Mouse (Mus musculus): ENCODE results near the gene Aldh8a1. TPM values are rescaled to one million over a fixed set of nuclear protein-coding genes. Genes with fewer than 3 reads are reported as not detected.

The Aldh8a1 gene
- total and polyA plus RNA-seq, 2 experiments from 2014 or later, result 0.11 TPM; not detected in 1

DNA sequence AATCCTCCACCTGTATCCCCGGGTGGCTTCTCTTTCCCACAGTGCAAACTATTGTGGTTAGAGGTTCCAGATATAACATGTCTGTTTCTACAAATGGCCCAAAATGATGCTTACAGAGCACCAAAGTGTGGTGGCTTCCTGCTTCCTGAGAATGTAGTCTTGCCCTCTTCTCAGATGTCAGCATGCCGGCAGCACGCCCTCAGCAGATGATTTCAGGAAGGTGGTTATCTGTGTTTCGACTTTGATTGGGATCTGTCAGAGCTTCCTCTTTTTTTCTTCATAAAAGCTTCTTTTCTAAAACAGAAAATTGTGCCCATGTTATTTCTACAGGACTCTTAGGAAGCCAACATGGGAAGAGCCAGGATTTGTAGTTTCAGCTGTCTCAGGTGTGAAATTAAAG, 13.8 kb upstream of the Aldh8a1 start:
- H3K4me3 ChIP-seq (ENCODE audit: low read depth, low read length), result no peak overlapping the region
- H3K9me3 ChIP-seq (ENCODE audit: low read length), result no peaks in the 10 kb centered on the region
- H3K36me3 ChIP-seq (ENCODE audit: insufficient read depth, low read length), result peaks cover 31% of the 10 kb centered on the region
- DNase-seq (ENCODE audit: low spot score) (no peak), ATAC-seq (ENCODE audit: low FRiP score) (no peak)
- no peaks in the 10 kb centered on the region for H3K4me1 ChIP-seq (ENCODE audit: insufficient read depth, low read length)
- 94% methylated on average over 4 of the region's 4 CpGs for WGBS
- no peak overlapping the region for H3K9ac ChIP-seq (replicated peaks; ENCODE audit: low read length, poor library complexity, severe bottlenecking)
- no peaks in the 10 kb centered on the region for H3K27me3 ChIP-seq (ENCODE audit: insufficient read depth, low read length)
- H3K27ac ChIP-seq (ENCODE audit: low read depth, low read length), result no peak overlapping the region
- no peak for TF ChIP-seq CTCF (IDR thresholded peaks at IDR 0.05)
- no peak overlapping the region for H3K4me2 ChIP-seq (ENCODE audit: low read depth, low read length, poor library complexity, severe bottlenecking)

GRCm38 (mm10) chr10:21364946-21365345, 12.1 kb upstream of the Aldh8a1 start:
- no peak for ATAC-seq (ENCODE audit: low FRiP score)
- no peak overlapping the region for H3K9ac ChIP-seq (replicated peaks; ENCODE audit: low read length, poor library complexity, severe bottlenecking)
- no peaks in the 10 kb centered on the region for H3K4me1 ChIP-seq (ENCODE audit: insufficient read depth, low read length)
- TF ChIP-seq CTCF (IDR thresholded peaks at IDR 0.05), result no peak
- no peak overlapping the region for H3K27ac ChIP-seq (ENCODE audit: low read depth, low read length)
- H3K27me3 ChIP-seq (ENCODE audit: insufficient read depth, low read length), result no peaks in the 10 kb centered on the region
- no peak overlapping the region for H3K4me2 ChIP-seq (ENCODE audit: low read depth, low read length, poor library complexity, severe bottlenecking)
- DNase-seq (ENCODE audit: low spot score), result no peak
- peaks cover 43% of the 10 kb centered on the region for H3K36me3 ChIP-seq (ENCODE audit: insufficient read depth, low read length)
- no peak overlapping the region for H3K4me3 ChIP-seq (ENCODE audit: low read depth, low read length)
- H3K9me3 ChIP-seq (ENCODE audit: low read length), result no peaks in the 10 kb centered on the region
- 98% methylated on average over 7 of the region's 7 CpGs for WGBS

- no peak for DNase-seq (ENCODE audit: low spot score)
- peaks cover 40% of the 10 kb centered on the region for H3K36me3 ChIP-seq (ENCODE audit: insufficient read depth, low read length)
- H3K27ac ChIP-seq (ENCODE audit: low read depth, low read length), result no peak overlapping the region
- H3K27me3 ChIP-seq (ENCODE audit: insufficient read depth, low read length), result no peaks in the 10 kb centered on the region
- H3K9ac ChIP-seq (replicated peaks; ENCODE audit: low read length, poor library complexity, severe bottlenecking), result no peak overlapping the region
- H3K4me2 ChIP-seq (ENCODE audit: low read depth, low read length, poor library complexity, severe bottlenecking), result no peak overlapping the region
- no peaks in the 10 kb centered on the region for H3K4me1 ChIP-seq (ENCODE audit: insufficient read depth, low read length)
- no peak for TF ChIP-seq CTCF (IDR thresholded peaks at IDR 0.05)
- no peaks in the 10 kb centered on the region for H3K9me3 ChIP-seq (ENCODE audit: low read length)
- H3K4me3 ChIP-seq (ENCODE audit: low read depth, low read length), result no peak overlapping the region
- WGBS, result 87% methylated on average over 4 of the region's 4 CpGs
- ATAC-seq (ENCODE audit: low FRiP score), result no peak
Measured at GRCm38 (mm10) chr10:21365897-21366296, 11.2 kb upstream of the Aldh8a1 start.

GRCm38 (mm10) chr10:21366471-21366870, 10.6 kb upstream of the Aldh8a1 start:
- Histone ChIP-seq H3K9ac (replicated peaks; ENCODE audit: low read length, poor library complexity, severe bottlenecking) (no peak overlapping the region), H3K27me3 (ENCODE audit: insufficient read depth, low read length) (no peaks in the 10 kb centered on the region), H3K4me3 (ENCODE audit: low read depth, low read length) (no peak overlapping the region), H3K9me3 (ENCODE audit: low read length) (no peaks in the 10 kb centered on the region), H3K36me3 (ENCODE audit: insufficient read depth, low read length) (peaks cover 40% of the 10 kb centered on the region), H3K4me1 (ENCODE audit: insufficient read depth, low read length) (no peaks in the 10 kb centered on the region), H3K4me2 (ENCODE audit: low read depth, low read length, poor library complexity, severe bottlenecking) (no peak overlapping the region), H3K27ac (ENCODE audit: low read depth, low read length) (no peak overlapping the region)
- WGBS, result 68% methylated on average over 3 of the region's 3 CpGs
- DNase-seq (ENCODE audit: low spot score), result no peak
- TF ChIP-seq CTCF (IDR thresholded peaks at IDR 0.05), result no peak
- ATAC-seq (ENCODE audit: low FRiP score), result no peak

DNA sequence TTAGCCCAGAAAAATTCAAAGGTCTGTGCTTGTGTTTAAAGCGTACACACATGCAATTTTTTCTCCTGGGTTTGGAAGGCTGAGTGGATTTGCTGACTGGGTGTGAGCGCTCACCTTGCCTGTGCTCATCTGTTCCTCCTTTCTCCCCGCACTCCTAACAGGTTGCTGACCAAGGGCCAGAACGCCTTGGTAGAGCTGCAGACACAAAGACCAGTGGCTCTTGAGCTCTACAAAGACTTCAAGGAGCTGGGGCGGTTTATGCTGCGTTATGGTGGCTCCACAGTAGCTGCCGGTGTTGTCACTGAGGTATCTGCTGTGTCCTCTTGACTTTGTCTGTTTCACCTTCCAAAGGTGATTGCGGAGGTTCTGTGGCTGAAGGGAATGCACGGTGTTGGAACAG, 9.6 kb upstream of the Aldh8a1 start:
- no peaks in the 10 kb centered on the region for H3K27me3 ChIP-seq (ENCODE audit: insufficient read depth, low read length)
- H3K4me3 ChIP-seq (ENCODE audit: low read depth, low read length), result no peak overlapping the region
- no peak for TF ChIP-seq CTCF (IDR thresholded peaks at IDR 0.05)
- no peak overlapping the region for H3K9ac ChIP-seq (replicated peaks; ENCODE audit: low read length, poor library complexity, severe bottlenecking)
- H3K36me3 ChIP-seq (ENCODE audit: insufficient read depth, low read length), result peaks cover 40% of the 10 kb centered on the region
- H3K9me3 ChIP-seq (ENCODE audit: low read length), result no peaks in the 10 kb centered on the region
- ATAC-seq (ENCODE audit: low FRiP score), result no peak
- no peak overlapping the region for H3K4me2 ChIP-seq (ENCODE audit: low read depth, low read length, poor library complexity, severe bottlenecking)
- H3K27ac ChIP-seq (ENCODE audit: low read depth, low read length), result no peak overlapping the region
- WGBS, result 96% methylated on average over 9 of the region's 9 CpGs
- H3K4me1 ChIP-seq (ENCODE audit: insufficient read depth, low read length), result no peaks in the 10 kb centered on the region
- no peak for DNase-seq (ENCODE audit: low spot score)

- no peak for TF ChIP-seq CTCF (IDR thresholded peaks at IDR 0.05)
- Histone ChIP-seq H3K27me3 (ENCODE audit: insufficient read depth, low read length) (no peaks in the 10 kb centered on the region), H3K4me2 (ENCODE audit: low read depth, low read length, poor library complexity, severe bottlenecking) (no peak overlapping the region), H3K4me3 (ENCODE audit: low read depth, low read length) (no peak overlapping the region), H3K9ac (replicated peaks; ENCODE audit: low read length, poor library complexity, severe bottlenecking) (no peak overlapping the region), H3K27ac (ENCODE audit: low read depth, low read length) (no peak overlapping the region), H3K9me3 (ENCODE audit: low read length) (no peaks in the 10 kb centered on the region), H3K4me1 (ENCODE audit: insufficient read depth, low read length) (no peaks in the 10 kb centered on the region), H3K36me3 (ENCODE audit: insufficient read depth, low read length) (peaks cover 29% of the 10 kb centered on the region)
- WGBS, result 52% methylated on average over 2 of the region's 2 CpGs
- ATAC-seq (ENCODE audit: low FRiP score) (no peak), DNase-seq (ENCODE audit: low spot score) (no peak)
Measured at GRCm38 (mm10) chr10:21369586-21369985, 7.5 kb upstream of the Aldh8a1 start.

Measured in midbrain, postnatal 0 days (tissue).